Mouse (Mus musculus): ENCODE data around the gene Prl3b1.

Gene Prl3b1

DNA sequence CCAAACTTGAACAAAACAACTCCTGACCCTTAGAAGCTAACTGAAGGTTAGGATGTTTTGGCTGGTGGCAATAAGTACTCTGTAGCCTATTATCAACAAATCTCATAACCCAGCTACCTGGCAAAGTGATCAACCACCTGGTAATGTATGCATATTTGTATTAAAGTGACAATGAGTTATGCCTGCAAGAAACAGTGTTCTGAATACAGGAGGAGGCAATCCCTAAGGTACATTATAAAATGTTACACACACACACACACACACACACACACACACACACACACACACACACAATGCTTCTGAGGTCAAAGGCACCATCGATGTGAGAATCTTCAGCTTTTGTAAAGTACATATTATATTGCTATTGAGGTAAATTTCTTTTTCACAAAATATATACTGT, at the start of gene Prl3b1:
Prl3b1 (plus strand) TSS at position 301 of the 400 bp plus-strand sequence.
- in situ Hi-C loops (cut with MboI; ENCODE audit: unreplicated experiment in 2 of 2) = no loop called here

DNA sequence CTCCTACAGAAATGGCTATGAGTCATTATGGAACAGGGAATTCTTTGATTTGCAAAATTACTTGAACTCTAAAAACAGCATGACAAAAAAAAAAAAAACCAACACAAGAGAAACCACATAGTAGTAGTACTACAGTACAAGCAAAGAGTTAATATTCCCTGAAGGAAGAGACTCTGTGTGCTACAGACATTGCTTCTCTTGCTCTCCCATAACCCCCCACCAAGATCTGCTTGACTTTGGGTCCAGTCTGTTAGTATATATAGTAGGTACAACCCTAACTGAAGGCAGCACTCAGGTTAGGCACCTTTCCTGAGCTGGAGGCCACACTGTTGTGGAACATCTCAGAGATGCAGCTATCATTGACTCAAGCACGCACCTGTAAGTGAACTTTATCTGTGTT, 45.3 kb upstream of the Prl3b1 start, which contains the start of gene Prl3c1:
Prl3c1 (plus strand) TSS at position 301 of the 400 bp plus-strand sequence.
- in situ Hi-C loops (cut with MboI; ENCODE audit: unreplicated experiment in 2 of 2) = no loop called here

DNA sequence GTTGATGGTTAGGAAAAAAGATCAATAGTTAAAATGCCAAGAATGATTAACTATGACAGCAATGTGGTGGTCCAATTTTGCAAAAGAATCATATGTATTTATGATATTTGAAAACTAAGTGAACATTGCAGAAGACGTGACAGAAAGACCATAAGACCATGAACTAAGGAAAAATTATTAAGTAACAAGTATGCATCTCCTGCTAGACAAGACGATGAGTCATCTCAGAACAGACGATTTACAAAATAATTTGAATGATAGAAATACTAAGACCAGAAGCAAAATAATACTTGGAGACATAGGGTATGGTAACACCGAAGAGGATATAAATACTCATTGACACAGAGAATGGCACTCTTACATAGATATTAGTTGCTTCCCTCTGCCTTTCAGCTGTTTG, 17.5 kb downstream of the Prl3b1 start, which contains the start of gene Prl3a1:
Prl3a1 (plus strand) TSS at position 301 of the 400 bp plus-strand sequence.
- in situ Hi-C loops (cut with MboI; ENCODE audit: unreplicated experiment in 2 of 2) = no loop called here

Measured in v-Abl transformed pro-B cells (cell line).